Mouse (Mus musculus): ENCODE measurements around the gene Nepro.

Gene Nepro

GRCm38 (mm10) chr16:44766320-44766892 lies 42.3 kb downstream of the Nepro start:
- DNase-seq (ENCODE audit: low spot score in 2 of 2) = no peak

- DNase-seq (ENCODE audit: low spot score in 2 of 2) = no peak
Measured at GRCm38 (mm10) chr16:44767506-44767905, 43.4 kb downstream of the Nepro start.

- no peak for DNase-seq (ENCODE audit: low spot score in 2 of 2)
Measured at GRCm38 (mm10) chr16:44767967-44768366, 43.9 kb downstream of the Nepro start.

- peak in 1 of 2 experiments; percentile 45 for DNase-seq (ENCODE audit: low spot score in 2 of 2)
Measured at GRCm38 (mm10) chr16:44772577-44772976, 48.5 kb downstream of the Nepro start.

GRCm38 (mm10) chr16:44773673-44774072 lies 49.6 kb downstream of the Nepro start:
- DNase-seq (ENCODE audit: low spot score in 2 of 2) = peak in 1 of 2 experiments; percentile 37

- peak in 1 of 2 experiments; percentile 31 for DNase-seq (ENCODE audit: low spot score in 2 of 2)
Measured at GRCm38 (mm10) chr16:44774201-44774600, 50.1 kb downstream of the Nepro start.

- peak; percentile 19 to 43 for DNase-seq (ENCODE audit: low spot score in 2 of 2)
Measured at GRCm38 (mm10) chr16:44778538-44779147, 54.5 kb downstream of the Nepro start.

- no peak for DNase-seq (ENCODE audit: low spot score in 2 of 2)
Measured at GRCm38 (mm10) chr16:44779494-44779893, 55.4 kb downstream of the Nepro start.

GRCm38 (mm10) chr16:44780751-44781150 lies 56.6 kb downstream of the Nepro start:
- DNase-seq (ENCODE audit: low spot score in 2 of 2) = peak in 1 of 2 experiments; percentile 34
